Mouse (Mus musculus): Measurements from ENCODE around the gene Plpp3. TPM values are rescaled to one million over a fixed set of nuclear protein-coding genes. Genes with fewer than 3 reads are reported as not detected.

The Plpp3 gene
- polyA plus RNA-seq, 1 experiment from 2014 or later = 51.1 TPM

DNA sequence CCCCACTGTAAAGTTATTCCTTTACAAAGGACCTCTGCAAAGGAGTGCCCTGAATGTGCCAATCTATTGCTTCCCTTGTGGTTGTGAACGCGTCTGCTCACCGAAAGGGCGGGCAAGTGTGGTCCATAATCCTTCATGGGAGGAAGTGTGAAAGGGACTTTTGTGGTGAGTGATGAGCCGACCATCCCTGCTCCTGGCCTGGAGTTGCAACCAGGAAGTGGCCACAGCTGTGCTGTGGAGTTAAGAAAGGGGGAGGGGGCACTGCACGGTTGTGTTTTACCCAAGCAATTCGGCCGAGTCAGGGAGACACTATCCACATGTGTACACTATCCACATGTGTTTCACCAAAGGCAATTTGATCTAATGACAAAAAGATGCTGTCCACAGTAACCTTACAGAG is 49.8 kb downstream of the Plpp3 start:
- WGBS = 33% methylated on average over 8 of the region's 8 CpGs
- Histone ChIP-seq H3K4me1 (ENCODE audit: control insufficient read depth, insufficient read depth, low read length) (peaks cover 36% of the 10 kb centered on the region), H3K4me3 (ENCODE audit: low read depth, low read length) (no peak overlapping the region), H3K27ac (ENCODE audit: low read length) (0 out of 2 replicates have a peak overlapping the region, but pooled peaks have one; percentile 29), H3K27me3 (ENCODE audit: control insufficient read depth, insufficient read depth, low read length) (no peaks in the 10 kb centered on the region), H3K36me3 (ENCODE audit: control insufficient read depth, insufficient read depth, low read length) (peaks cover 33% of the 10 kb centered on the region), H3K9me3 (ENCODE audit: control insufficient read depth, low read depth, low read length) (no peaks in the 10 kb centered on the region), H3K9ac (replicated peaks; ENCODE audit: low read depth, low read length) (no peak overlapping the region), H3K4me2 (replicated peaks; ENCODE audit: low read depth, low read length) (no peak overlapping the region)
- ATAC-seq (ENCODE audit: insufficient number of reproducible peaks, insufficient read depth, low FRiP score, low read depth) = no peak

DNA sequence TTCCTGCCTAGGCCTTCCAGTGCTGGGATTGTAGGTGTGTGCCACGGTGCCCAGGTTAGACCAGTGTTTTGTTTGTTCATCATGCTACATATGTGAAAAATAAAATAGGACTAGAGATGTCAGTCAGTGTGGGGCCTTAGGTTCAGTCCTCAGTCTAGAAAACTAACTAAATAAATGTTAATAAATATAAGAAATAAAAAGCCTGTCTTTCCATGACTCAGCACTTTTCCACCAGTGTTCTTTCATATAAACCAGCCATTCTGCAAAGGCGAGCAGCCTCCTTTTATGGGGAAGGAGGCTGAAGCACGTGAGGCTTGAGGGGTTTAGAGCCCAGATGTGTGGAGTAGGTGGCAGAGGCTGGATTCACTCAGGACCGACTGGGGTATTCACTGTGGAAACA is 50.5 kb downstream of the Plpp3 start:
- peaks cover 36% of the 10 kb centered on the region for H3K4me1 ChIP-seq (ENCODE audit: control insufficient read depth, insufficient read depth, low read length)
- no peak for ATAC-seq (ENCODE audit: insufficient number of reproducible peaks, insufficient read depth, low FRiP score, low read depth)
- no peaks in the 10 kb centered on the region for H3K27me3 ChIP-seq (ENCODE audit: control insufficient read depth, insufficient read depth, low read length)
- H3K9me3 ChIP-seq (ENCODE audit: control insufficient read depth, low read depth, low read length) = no peaks in the 10 kb centered on the region
- H3K27ac ChIP-seq (ENCODE audit: low read length) = no peak overlapping the region
- no peak overlapping the region for H3K9ac ChIP-seq (replicated peaks; ENCODE audit: low read depth, low read length)
- H3K4me3 ChIP-seq (ENCODE audit: low read depth, low read length) = no peak overlapping the region
- peaks cover 39% of the 10 kb centered on the region for H3K36me3 ChIP-seq (ENCODE audit: control insufficient read depth, insufficient read depth, low read length)
- WGBS = 81% methylated on average over 4 of the region's 4 CpGs
- H3K4me2 ChIP-seq (replicated peaks; ENCODE audit: low read depth, low read length) = no peak overlapping the region

DNA sequence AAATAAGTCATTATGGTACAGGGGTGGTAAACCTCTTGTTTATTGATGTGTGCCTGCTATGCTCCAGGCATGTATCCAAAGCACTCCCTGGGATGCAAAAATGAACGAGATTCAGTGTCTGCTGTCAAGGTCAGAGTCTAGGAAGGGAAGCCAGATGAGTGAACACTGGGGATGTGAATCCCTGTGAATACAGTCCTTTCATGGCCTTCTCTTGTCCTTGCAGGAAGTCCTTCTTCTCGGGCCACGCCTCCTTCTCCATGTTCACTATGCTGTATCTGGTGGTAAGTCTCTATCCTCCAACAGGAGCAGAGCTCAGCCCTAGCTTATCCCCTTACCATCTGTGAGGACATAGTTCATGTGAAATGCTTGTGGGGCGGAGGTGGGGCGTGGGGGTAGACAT is 51.8 kb downstream of the Plpp3 start:
- Histone ChIP-seq H3K27ac (ENCODE audit: low read length) (no peak overlapping the region), H3K27me3 (ENCODE audit: control insufficient read depth, insufficient read depth, low read length) (no peaks in the 10 kb centered on the region), H3K4me3 (ENCODE audit: low read depth, low read length) (no peak overlapping the region), H3K9me3 (ENCODE audit: control insufficient read depth, low read depth, low read length) (no peaks in the 10 kb centered on the region), H3K36me3 (ENCODE audit: control insufficient read depth, insufficient read depth, low read length) (peaks cover 39% of the 10 kb centered on the region), H3K4me2 (replicated peaks; ENCODE audit: low read depth, low read length) (no peak overlapping the region), H3K9ac (replicated peaks; ENCODE audit: low read depth, low read length) (no peak overlapping the region), H3K4me1 (ENCODE audit: control insufficient read depth, insufficient read depth, low read length) (peaks cover 28% of the 10 kb centered on the region)
- ATAC-seq (ENCODE audit: insufficient number of reproducible peaks, insufficient read depth, low FRiP score, low read depth) = no peak
- WGBS = 86% methylated on average over 5 of the region's 5 CpGs

DNA sequence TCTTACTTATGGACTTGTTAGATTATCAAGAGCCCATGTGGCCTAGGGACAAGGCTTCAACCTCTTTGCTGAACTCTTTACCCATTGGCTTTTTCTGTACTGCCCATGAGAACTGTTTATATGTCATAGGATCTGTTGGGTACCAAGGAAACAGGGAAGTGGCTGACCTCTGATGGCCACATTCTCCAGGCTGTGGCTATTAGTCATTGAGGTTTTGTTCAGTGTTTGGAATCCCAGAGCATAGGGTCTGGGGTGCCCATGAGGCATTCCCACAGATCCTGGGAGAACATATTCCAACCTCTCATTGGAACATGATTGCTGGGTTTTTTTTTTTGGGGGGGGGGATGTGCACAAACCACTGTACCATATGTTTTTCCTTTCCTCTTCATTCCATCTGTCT is 56.2 kb downstream of the Plpp3 start:
- peak overlapping the region; percentile 39; the same call in 1 of the 2 replicates for H3K27ac ChIP-seq (ENCODE audit: low read length)

DNA sequence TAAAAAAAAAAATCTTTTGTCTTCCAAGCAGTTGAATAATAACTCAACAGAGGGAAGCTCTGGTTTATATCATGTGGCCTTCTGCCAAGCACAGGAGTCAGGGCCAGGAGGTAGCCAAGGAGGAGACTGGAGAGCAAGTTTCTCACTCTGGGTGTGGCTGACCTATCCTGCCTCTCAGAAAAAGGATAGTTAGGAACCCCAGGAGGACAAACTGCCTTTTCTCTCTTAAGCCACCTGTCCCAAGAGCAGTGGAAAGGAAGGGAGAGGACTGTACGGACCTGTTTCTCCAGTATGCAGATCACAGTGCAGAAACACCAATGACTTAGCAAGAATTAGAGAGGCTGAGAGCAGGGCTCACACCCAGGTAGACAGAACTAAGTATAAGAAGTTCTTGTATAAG is 57.3 kb downstream of the Plpp3 start:
- no peak overlapping the region for H3K4me3 ChIP-seq (ENCODE audit: low read depth, low read length)
- H3K4me1 ChIP-seq (ENCODE audit: control insufficient read depth, insufficient read depth, low read length) = no peaks in the 10 kb centered on the region; the same call in 1 of the 2 replicates
- ATAC-seq (ENCODE audit: insufficient number of reproducible peaks, insufficient read depth, low FRiP score, low read depth) = peak; percentile 61
- H3K27ac ChIP-seq (ENCODE audit: low read length) = peak overlapping the region; percentile 39; the same call in 1 of the 2 replicates
- no peak overlapping the region for H3K4me2 ChIP-seq (replicated peaks; ENCODE audit: low read depth, low read length)
- no peaks in the 10 kb centered on the region for H3K27me3 ChIP-seq (ENCODE audit: control insufficient read depth, insufficient read depth, low read length)
- no peak overlapping the region for H3K9ac ChIP-seq (replicated peaks; ENCODE audit: low read depth, low read length)
- peaks cover 36% of the 10 kb centered on the region for H3K36me3 ChIP-seq (ENCODE audit: control insufficient read depth, insufficient read depth, low read length)
- WGBS = 68% methylated on average over 1 of the region's 1 CpGs
- H3K9me3 ChIP-seq (ENCODE audit: control insufficient read depth, low read depth, low read length) = no peaks in the 10 kb centered on the region

More for the DNA sequence above, 56.2 kb downstream of the Plpp3 start:
- Histone ChIP-seq H3K36me3 (ENCODE audit: control insufficient read depth, insufficient read depth, low read length) (peaks cover 39% of the 10 kb centered on the region), H3K4me1 (ENCODE audit: control insufficient read depth, insufficient read depth, low read length) (no peaks in the 10 kb centered on the region; the same call in 1 of the 2 replicates), H3K4me3 (ENCODE audit: low read depth, low read length) (no peak overlapping the region), H3K4me2 (replicated peaks; ENCODE audit: low read depth, low read length) (no peak overlapping the region), H3K9ac (replicated peaks; ENCODE audit: low read depth, low read length) (no peak overlapping the region), H3K27me3 (ENCODE audit: control insufficient read depth, insufficient read depth, low read length) (no peaks in the 10 kb centered on the region), H3K9me3 (ENCODE audit: control insufficient read depth, low read depth, low read length) (no peaks in the 10 kb centered on the region)
- ATAC-seq (ENCODE audit: insufficient number of reproducible peaks, insufficient read depth, low FRiP score, low read depth) = no peak

DNA sequence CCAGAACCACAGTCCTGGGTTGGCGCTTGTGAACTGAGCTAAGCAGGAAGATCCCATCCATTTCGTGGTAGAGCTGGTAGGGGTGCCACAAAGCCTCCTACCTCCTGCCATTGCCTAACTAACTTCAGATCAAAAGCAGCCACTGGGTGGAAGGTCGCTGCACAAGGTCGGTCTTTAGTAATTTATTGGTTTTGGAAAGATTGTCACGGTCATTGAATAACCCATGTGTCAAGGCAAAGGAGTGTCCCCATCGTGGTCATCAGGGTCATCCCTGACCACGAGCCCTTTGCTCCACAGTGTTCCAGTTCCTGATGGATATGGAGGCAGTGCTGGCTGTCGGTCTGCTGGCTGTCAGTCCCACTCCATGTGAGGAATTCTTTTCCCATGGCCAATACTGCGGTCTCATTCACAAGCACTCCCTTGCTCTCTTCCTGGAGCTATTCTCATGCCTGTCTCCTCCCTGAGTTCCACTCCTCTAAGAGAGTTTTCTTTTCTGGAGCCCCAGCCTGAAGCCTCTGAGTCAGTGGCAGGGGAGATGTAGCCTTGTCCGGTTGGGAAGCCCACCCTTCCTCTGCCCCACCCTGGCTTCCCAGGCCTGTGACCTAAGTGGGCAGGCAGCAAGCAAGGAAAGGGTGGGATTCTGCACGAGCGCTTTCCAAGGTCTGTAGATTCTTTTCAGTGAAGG is 58.7 kb downstream of the Plpp3 start:
- no peaks in the 10 kb centered on the region; the same call in 1 of the 2 replicates for H3K4me1 ChIP-seq (ENCODE audit: control insufficient read depth, insufficient read depth, low read length)
- H3K27ac ChIP-seq (ENCODE audit: low read length) = no peak overlapping the region
- no peaks in the 10 kb centered on the region for H3K9me3 ChIP-seq (ENCODE audit: control insufficient read depth, low read depth, low read length)
- ATAC-seq (ENCODE audit: insufficient number of reproducible peaks, insufficient read depth, low FRiP score, low read depth) = no peak
- H3K9ac ChIP-seq (replicated peaks; ENCODE audit: low read depth, low read length) = no peak overlapping the region
- H3K4me3 ChIP-seq (ENCODE audit: low read depth, low read length) = no peak overlapping the region
- 78% methylated on average over 12 of the region's 12 CpGs for WGBS
- no peak overlapping the region for H3K4me2 ChIP-seq (replicated peaks; ENCODE audit: low read depth, low read length)
- H3K27me3 ChIP-seq (ENCODE audit: control insufficient read depth, insufficient read depth, low read length) = no peaks in the 10 kb centered on the region
- peaks cover 27% of the 10 kb centered on the region for H3K36me3 ChIP-seq (ENCODE audit: control insufficient read depth, insufficient read depth, low read length)

DNA sequence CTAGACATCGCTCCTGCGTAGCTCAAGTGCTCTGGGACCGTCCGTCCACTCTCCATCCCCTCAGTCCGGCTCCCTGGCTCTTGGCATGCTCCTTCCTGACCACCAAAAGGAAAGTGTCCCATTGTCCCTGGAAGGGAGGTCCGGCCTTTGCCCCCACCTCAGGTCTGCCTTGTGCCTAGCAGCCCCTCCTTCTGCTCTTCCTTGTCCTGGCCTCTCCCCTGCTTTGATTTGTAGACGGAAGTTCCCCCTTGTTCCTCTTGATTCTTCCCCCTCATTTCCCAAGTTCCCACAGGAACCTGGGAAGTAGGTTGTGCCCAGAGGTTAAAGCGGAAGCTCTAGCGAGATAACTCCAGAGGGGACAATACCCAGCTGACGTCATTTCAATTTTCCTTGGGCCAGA is 61.1 kb downstream of the Plpp3 start:
- Histone ChIP-seq H3K4me1 (ENCODE audit: control insufficient read depth, insufficient read depth, low read length) (no peaks in the 10 kb centered on the region; the same call in 1 of the 2 replicates), H3K9me3 (ENCODE audit: control insufficient read depth, low read depth, low read length) (no peaks in the 10 kb centered on the region), H3K27me3 (ENCODE audit: control insufficient read depth, insufficient read depth, low read length) (no peaks in the 10 kb centered on the region), H3K36me3 (ENCODE audit: control insufficient read depth, insufficient read depth, low read length) (peaks cover 14% of the 10 kb centered on the region), H3K27ac (ENCODE audit: low read length) (no peak overlapping the region), H3K4me2 (replicated peaks; ENCODE audit: low read depth, low read length) (no peak overlapping the region), H3K4me3 (ENCODE audit: low read depth, low read length) (no peak overlapping the region), H3K9ac (replicated peaks; ENCODE audit: low read depth, low read length) (no peak overlapping the region)
- 86% methylated on average over 10 of the region's 10 CpGs for WGBS
- no peak for ATAC-seq (ENCODE audit: insufficient number of reproducible peaks, insufficient read depth, low FRiP score, low read depth)

DNA sequence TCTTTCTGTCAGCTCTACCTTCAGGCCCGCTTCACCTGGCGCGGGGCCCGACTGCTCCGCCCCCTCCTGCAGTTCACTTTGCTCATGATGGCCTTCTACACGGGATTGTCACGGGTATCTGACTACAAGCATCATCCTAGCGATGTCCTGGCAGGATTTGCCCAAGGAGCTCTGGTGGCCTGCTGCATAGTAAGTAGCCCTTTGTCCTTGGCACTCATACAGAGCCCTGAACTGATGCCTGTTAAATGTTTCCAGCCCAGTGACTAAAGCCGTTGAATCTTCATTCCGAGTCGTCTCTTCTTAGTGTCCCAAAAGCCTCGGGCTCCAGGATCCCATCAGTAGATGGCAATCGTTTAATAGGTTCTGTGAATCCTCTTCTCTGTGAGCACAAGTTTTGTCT is 62.2 kb downstream of the Plpp3 start:
- H3K9ac ChIP-seq (replicated peaks; ENCODE audit: low read depth, low read length) = no peak overlapping the region
- H3K4me3 ChIP-seq (ENCODE audit: low read depth, low read length) = no peak overlapping the region
- peaks cover 14% of the 10 kb centered on the region for H3K36me3 ChIP-seq (ENCODE audit: control insufficient read depth, insufficient read depth, low read length)
- no peak overlapping the region for H3K4me2 ChIP-seq (replicated peaks; ENCODE audit: low read depth, low read length)
- H3K27ac ChIP-seq (ENCODE audit: low read length) = no peak overlapping the region
- no peaks in the 10 kb centered on the region for H3K9me3 ChIP-seq (ENCODE audit: control insufficient read depth, low read depth, low read length)
- H3K4me1 ChIP-seq (ENCODE audit: control insufficient read depth, insufficient read depth, low read length) = peaks cover 8% of the 10 kb centered on the region
- no peaks in the 10 kb centered on the region for H3K27me3 ChIP-seq (ENCODE audit: control insufficient read depth, insufficient read depth, low read length)
- ATAC-seq (ENCODE audit: insufficient number of reproducible peaks, insufficient read depth, low FRiP score, low read depth) = no peak
- WGBS = 93% methylated on average over 13 of the region's 13 CpGs

DNA sequence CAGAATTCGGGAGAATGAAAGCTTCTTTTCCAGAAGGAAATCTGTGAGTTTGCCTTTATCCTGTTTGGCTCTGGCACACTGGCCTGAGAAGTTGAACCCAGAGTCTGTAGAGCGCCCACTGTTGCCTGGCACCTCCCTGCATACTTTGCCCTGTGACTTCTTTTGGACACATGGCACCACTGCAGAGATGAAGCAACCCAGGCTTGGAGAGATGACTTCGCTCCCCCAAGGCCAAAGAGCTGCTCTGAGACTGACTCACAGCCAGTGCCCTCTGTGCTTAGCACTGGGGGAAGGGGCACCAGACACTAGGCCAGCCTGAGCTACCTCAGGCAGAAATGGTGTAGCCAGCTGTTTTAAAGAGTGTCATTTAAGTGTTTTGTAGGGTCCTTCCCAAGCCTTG is 63.7 kb downstream of the Plpp3 start:
- H3K9ac ChIP-seq (replicated peaks; ENCODE audit: low read depth, low read length) = no peak overlapping the region
- H3K36me3 ChIP-seq (ENCODE audit: control insufficient read depth, insufficient read depth, low read length) = peaks cover 11% of the 10 kb centered on the region
- H3K4me1 ChIP-seq (ENCODE audit: control insufficient read depth, insufficient read depth, low read length) = peaks cover 8% of the 10 kb centered on the region; the same call in 1 of the 2 replicates
- no peaks in the 10 kb centered on the region for H3K27me3 ChIP-seq (ENCODE audit: control insufficient read depth, insufficient read depth, low read length)
- no peaks in the 10 kb centered on the region for H3K9me3 ChIP-seq (ENCODE audit: control insufficient read depth, low read depth, low read length)
- H3K4me2 ChIP-seq (replicated peaks; ENCODE audit: low read depth, low read length) = no peak overlapping the region
- 88% methylated on average over 3 of the region's 3 CpGs for WGBS
- no peak overlapping the region for H3K4me3 ChIP-seq (ENCODE audit: low read depth, low read length)
- H3K27ac ChIP-seq (ENCODE audit: low read length) = no peak overlapping the region
- no peak for ATAC-seq (ENCODE audit: insufficient number of reproducible peaks, insufficient read depth, low FRiP score, low read depth)
